Mouse (Mus musculus) heart, embryonic 16.5 days (tissue): ENCODE measurements around the gene Sdad1. TPM values are rescaled to one million over a fixed set of nuclear protein-coding genes. Genes with fewer than 3 reads are reported as not detected.
A peak's percentile ranks its signal among the peaks of the same experiment; 100 is the strongest.

Experiments used
- ATAC-seq: fragments of 200-750 bp; cut with Nextera tagmentation; replicated peaks from 2 replicates; pipeline ENCODE4 v1.8.0; 2017; ENCODE audit warnings: moderate number of reproducible peaks; ENCODE audit not compliant: insufficient read depth, low FRiP score; ENCODE audit errors: extremely low read depth
- H3K27ac ChIP-seq: fragments of 300-500 bp; sonication (generic); 2 replicates; pipeline ENCODE4 v1.5.1; 2014; ENCODE audit warnings: mild to moderate bottlenecking, low read length, control low read depth, moderate library complexity
- H3K27me3 ChIP-seq: fragments of 300-500 bp; sonication (generic); 2 replicates; pipeline ENCODE4 v1.6.1; 2014; ENCODE audit warnings: low read length, mixed read lengths; ENCODE audit not compliant: control insufficient read depth, insufficient read depth
- H3K36me3 ChIP-seq: fragments of 300-500 bp; sonication (generic); 2 replicates; pipeline ENCODE4 v1.6.1; 2014; ENCODE audit not compliant: control insufficient read depth, insufficient read depth
- H3K4me1 ChIP-seq: fragments of 300-500 bp; sonication (generic); 2 replicates; pipeline ENCODE4 v1.6.1; 2014; ENCODE audit warnings: low read length, mixed read lengths; ENCODE audit not compliant: control insufficient read depth, insufficient read depth
- H3K4me2 ChIP-seq: fragments of 300-500 bp; sonication (generic); 2 replicates; pipeline ENCODE4 v1.6.1; 2014; ENCODE audit warnings: low read depth, mild to moderate bottlenecking, control low read depth, low read length
- H3K4me3 ChIP-seq: fragments of 300-500 bp; sonication (generic); 2 replicates; pipeline ENCODE4 v1.5.1; 2014; ENCODE audit warnings: mild to moderate bottlenecking, control low read depth, low read length
- H3K9ac ChIP-seq: fragments of 300-500 bp; sonication (generic); 2 replicates; pipeline ENCODE4 v1.6.1; 2014; ENCODE audit warnings: low read length, control low read depth
- H3K9me3 ChIP-seq: fragments of 300-500 bp; sonication (generic); replicated peaks from 2 replicates; pipeline ENCODE4 v1.6.1; 2016; ENCODE audit warnings: low read length; ENCODE audit not compliant: control insufficient read depth
- WGBS: fragments of 180-500 bp; shearing (Covaris S2); extraction: QIAGEN DNeasy Blood & Tissue Kit; methylation state at CpG from one replicate; pipeline ENCODE4 v1.1.7; 2014; 5-methylcytosine and 5-hydroxymethylcytosine counted together
- polyA plus RNA-seq: library from polyadenylated mRNA; unstranded; fragments of >200 nt; fragmentation: Nextera tagmentation; extraction: Ambion mirVana; gene quantifications from 2 replicates; pipeline ENCODE4 v1.2.1, GENCODE M21; 2015

Sdad1 gene
- polyA plus RNA-seq, 1 experiment from 2014 or later: 22.2 TPM

- WGBS: 82% methylated on average over 6 of the region's 6 CpGs
- no peak for ATAC-seq
Measured at GRCm38 (mm10) chr5:92291652-92292414, 18.4 kb downstream of the Sdad1 start.

GRCm38 (mm10) chr5:92287840-92288239, 22.4 kb downstream of the Sdad1 start:
- Histone ChIP-seq H3K4me2 (no peak overlapping the region), H3K27me3 (no peaks in the 10 kb centered on the region), H3K4me1 (peaks cover 8% of the 10 kb centered on the region), H3K9me3 (no peaks in the 10 kb centered on the region), H3K27ac (no peak overlapping the region), H3K36me3 (peaks cover 64% of the 10 kb centered on the region), H3K9ac (no peak overlapping the region), H3K4me3 (no peak overlapping the region)
- no peak for ATAC-seq
- WGBS: 65% methylated on average over 6 of the region's 6 CpGs

More at GRCm38 (mm10) chr5:92291652-92292414, 18.4 kb downstream of the Sdad1 start:
- Histone ChIP-seq H3K9me3 (no peaks in the 10 kb centered on the region), H3K9ac (no peak overlapping the region), H3K4me3 (no peak overlapping the region), H3K27ac (no peak overlapping the region), H3K4me2 (no peak overlapping the region), H3K4me1 (no peaks in the 10 kb centered on the region), H3K36me3 (peaks cover 73% of the 10 kb centered on the region), H3K27me3 (no peaks in the 10 kb centered on the region)

- no peak for ATAC-seq
- peaks cover 21% of the 10 kb centered on the region for H3K4me1 ChIP-seq
- WGBS: 37% methylated on average over 3 of the region's 3 CpGs
- peak overlapping the region; percentile 61 for H3K27ac ChIP-seq
- H3K4me3 ChIP-seq: no peak overlapping the region
- no peak overlapping the region for H3K9ac ChIP-seq
- H3K36me3 ChIP-seq: peaks cover 24% of the 10 kb centered on the region
- H3K27me3 ChIP-seq: no peaks in the 10 kb centered on the region
- no peak overlapping the region for H3K4me2 ChIP-seq
- no peaks in the 10 kb centered on the region for H3K9me3 ChIP-seq
Measured at GRCm38 (mm10) chr5:92283107-92283506, 27.2 kb downstream of the Sdad1 start.

GRCm38 (mm10) chr5:92282571-92282970, 27.7 kb downstream of the Sdad1 start:
- no peaks in the 10 kb centered on the region for H3K27me3 ChIP-seq
- no peaks in the 10 kb centered on the region for H3K9me3 ChIP-seq
- 51% methylated on average over 4 of the region's 4 CpGs for WGBS
- 0 out of 2 replicates have a peak, but pooled peaks have one; percentile 14 for ATAC-seq
- H3K4me1 ChIP-seq: peaks cover 21% of the 10 kb centered on the region
- no peak overlapping the region for H3K4me3 ChIP-seq
- no peak overlapping the region for H3K9ac ChIP-seq
- no peak overlapping the region for H3K4me2 ChIP-seq
- peaks cover 18% of the 10 kb centered on the region for H3K36me3 ChIP-seq
- peak overlapping the region; percentile 61 for H3K27ac ChIP-seq

GRCm38 (mm10) chr5:92278942-92279537, 31.2 kb downstream of the Sdad1 start:
- ATAC-seq: no peak
- Histone ChIP-seq H3K4me1 (peaks cover 21% of the 10 kb centered on the region), H3K27ac (no peak overlapping the region), H3K4me2 (no peak overlapping the region), H3K36me3 (no peaks in the 10 kb centered on the region), H3K9ac (no peak overlapping the region), H3K9me3 (no peaks in the 10 kb centered on the region), H3K27me3 (0 out of 2 replicates have a peak, but pooled peaks cover 4% of the 10 kb centered on the region), H3K4me3 (no peak overlapping the region)
- 88% methylated on average over 10 of the region's 10 CpGs for WGBS

GRCm38 (mm10) chr5:92277437-92278394, 32.6 kb downstream of the Sdad1 start, which contains the start of gene Naaa:
Naaa (minus strand) TSS chr5:92278170.
- peak within 1 kb of the TSS; percentile 74 for H3K4me3 ChIP-seq
- H3K4me2 ChIP-seq: peak within 1 kb of the TSS; percentile 98
- H3K9ac ChIP-seq: peak within 1 kb of the TSS; percentile 78
- no peaks in the 10 kb centered on the region for H3K9me3 ChIP-seq
- H3K4me1 ChIP-seq: peaks cover 11% of the 10 kb centered on the region
- no peaks in the 10 kb centered on the region for H3K36me3 ChIP-seq
- H3K27ac ChIP-seq: peak within 1 kb of the TSS; percentile 61
- H3K27me3 ChIP-seq: 0 out of 2 replicates have a peak, but pooled peaks cover 4% of the 10 kb centered on the region
- peak; percentile 89 for ATAC-seq
- 3% methylated on average over 54 of the region's 54 CpGs for WGBS

- H3K27me3 ChIP-seq: no peaks in the 10 kb centered on the region
- no peaks in the 10 kb centered on the region for H3K9me3 ChIP-seq
- no peak overlapping the region for H3K4me2 ChIP-seq
- no peak overlapping the region for H3K27ac ChIP-seq
- H3K4me1 ChIP-seq: no peaks in the 10 kb centered on the region
- ATAC-seq: no peak
- no peaks in the 10 kb centered on the region for H3K36me3 ChIP-seq
- WGBS: 77% methylated on average over 7 of the region's 7 CpGs
- H3K9ac ChIP-seq: no peak overlapping the region
- H3K4me3 ChIP-seq: no peak overlapping the region
Measured at GRCm38 (mm10) chr5:92270496-92270895, 39.8 kb downstream of the Sdad1 start.

- Histone ChIP-seq H3K36me3 (no peaks in the 10 kb centered on the region), H3K27ac (no peak overlapping the region), H3K4me3 (no peak overlapping the region), H3K9ac (no peak overlapping the region), H3K4me2 (no peak overlapping the region), H3K9me3 (no peaks in the 10 kb centered on the region), H3K4me1 (peaks cover 8% of the 10 kb centered on the region), H3K27me3 (peaks cover 2% of the 10 kb centered on the region; the same call in 1 of the 2 replicates)
- 25% methylated on average over 4 of the region's 4 CpGs for WGBS
- ATAC-seq: peak; percentile 80
Measured at GRCm38 (mm10) chr5:92263761-92264359, 46.4 kb downstream of the Sdad1 start.
